Mouse (Mus musculus) bone marrow, adult 2 months (tissue): ENCODE results near the gene Sez6l.

ENCODE experiments used
- CTCF ChIP-seq: fragments of 200-500 bp; IDR thresholded peaks from 2 replicates; pipeline ENCODE4 v1.5.1; 2011; ENCODE audit warnings: low read length, control low read depth; ENCODE audit not compliant: control insufficient read depth, insufficient read depth
- POLR2A ChIP-seq: fragments of 200-500 bp; IDR thresholded peaks from 2 replicates; pipeline ENCODE4 v1.6.1; 2011; ENCODE audit warnings: low read depth, mild to moderate bottlenecking, control low read depth, low read length, borderline replicate concordance; ENCODE audit not compliant: control insufficient read depth

- TF ChIP-seq CTCF (no peak), POLR2A (no peak)
Measured at GRCm38 (mm10) chr5:112535868-112536267, 41.1 kb downstream of the Sez6l start.
